Mouse (Mus musculus) liver, adult 2 months (tissue): ENCODE measurements at regions not wholly inside any gene's neighbourhood (a gene's known extent, or its start where the extent isn't known, plus 50 kb on each side); places are given as distances from the start of the nearest gene placed in this dataset.

ENCODE experiments used
- DNase-seq: peaks from one replicate; pipeline ENCODE4 v3.0.0-alpha.2; 2011; ENCODE audit warnings: low read depth, low spot score; ENCODE audit errors: extremely low read depth
- H3K27ac ChIP-seq: fragments of 200-500 bp; replicated peaks from 2 replicates; pipeline ENCODE4 v1.5.1; 2012; ENCODE audit warnings: low read depth, mild to moderate bottlenecking, control low read depth, inconsistent platforms, low read length; ENCODE audit not compliant: insufficient read depth
- H3K27me3 ChIP-seq: fragments of 200-500 bp; 2 replicates; pipeline ENCODE4 v1.6.1; 2012; ENCODE audit warnings: mild to moderate bottlenecking, moderate library complexity, low read length, inconsistent platforms; ENCODE audit not compliant: control insufficient read depth, insufficient read depth
- H3K36me3 ChIP-seq: fragments of 200-500 bp; 2 replicates; pipeline ENCODE4 v1.6.1; 2012; ENCODE audit warnings: low read length, inconsistent platforms; ENCODE audit not compliant: control insufficient read depth, insufficient read depth
- H3K4me1 ChIP-seq: fragments of 200-500 bp; 2 replicates; pipeline ENCODE4 v1.6.1; 2011; ENCODE audit warnings: low read length; ENCODE audit not compliant: control insufficient read depth, insufficient read depth
- H3K4me3 ChIP-seq: fragments of 200-500 bp; 2 replicates; pipeline ENCODE4 v1.5.1; 2011; ENCODE audit warnings: low read depth, mild to moderate bottlenecking, control low read depth, low read length, moderate library complexity; ENCODE audit not compliant: insufficient read depth
- H3K79me2 ChIP-seq: fragments of 200-500 bp; 2 replicates; pipeline ENCODE4 v1.6.1; 2012; ENCODE audit warnings: inconsistent platforms, mild to moderate bottlenecking, low read length, moderate library complexity; ENCODE audit not compliant: control insufficient read depth, insufficient read depth
- H3K9ac ChIP-seq: fragments of 200-500 bp; 2 replicates; pipeline ENCODE4 v1.6.1; 2012; ENCODE audit warnings: low read depth, mild to moderate bottlenecking, control low read depth, inconsistent platforms, low read length
- CTCF ChIP-seq: fragments of 200-500 bp; IDR thresholded peaks from 2 replicates; pipeline ENCODE4 v1.5.1; 2011; ENCODE audit warnings: low read depth, low read length, control low read depth
- POLR2A ChIP-seq: fragments of 200-500 bp; IDR thresholded peaks from 2 replicates; pipeline ENCODE4 v1.6.1; 2011; ENCODE audit warnings: low read length, control low read depth; ENCODE audit not compliant: insufficient read depth; ENCODE audit errors: extremely low read depth
- WGBS: fragments of 180-500 bp; shearing (Covaris S2); methylation state at CpG from one replicate; pipeline ENCODE4 v1.1.7; 2018; 5-methylcytosine and 5-hydroxymethylcytosine counted together

GRCm38 (mm10) chr11:91133753-91134270 is 443.5 kb downstream of the Kif2b start:
- H3K36me3 ChIP-seq = no peaks in the 10 kb centered on the region
- 65% methylated on average over 9 of the region's 9 CpGs for WGBS
- TF ChIP-seq CTCF = no peak
- no peak for TF ChIP-seq POLR2A
- H3K27ac ChIP-seq = no peak overlapping the region
- no peaks in the 10 kb centered on the region for H3K79me2 ChIP-seq
- DNase-seq = no peak
- H3K4me3 ChIP-seq = no peak overlapping the region
- H3K27me3 ChIP-seq = no peaks in the 10 kb centered on the region
- H3K4me1 ChIP-seq = no peaks in the 10 kb centered on the region
- H3K9ac ChIP-seq = no peak overlapping the region

- no peak overlapping the region for H3K4me3 ChIP-seq
- no peaks in the 10 kb centered on the region for H3K79me2 ChIP-seq
- H3K36me3 ChIP-seq = no peaks in the 10 kb centered on the region
- H3K27me3 ChIP-seq = no peaks in the 10 kb centered on the region
- no peak overlapping the region for H3K9ac ChIP-seq
- no peak for DNase-seq
- no peaks in the 10 kb centered on the region for H3K4me1 ChIP-seq
- no peak overlapping the region for H3K27ac ChIP-seq
- 77% methylated on average over 7 of the region's 7 CpGs for WGBS
- TF ChIP-seq CTCF (no peak), POLR2A (no peak)
Measured at GRCm38 (mm10) chr11:91132771-91133380, 444.5 kb downstream of the Kif2b start.

GRCm38 (mm10) chr11:91131960-91132359 is 443.8 kb upstream of the Tom1l1 start:
- Histone ChIP-seq H3K27me3 (no peaks in the 10 kb centered on the region), H3K4me3 (no peak overlapping the region), H3K9ac (no peak overlapping the region), H3K27ac (no peak overlapping the region), H3K4me1 (no peaks in the 10 kb centered on the region), H3K79me2 (no peaks in the 10 kb centered on the region), H3K36me3 (no peaks in the 10 kb centered on the region)
- no peak for DNase-seq
- no peak for TF ChIP-seq CTCF
- 53% methylated on average over 6 of the region's 6 CpGs for WGBS

GRCm38 (mm10) chr11:91098186-91098585 is 410.0 kb upstream of the Tom1l1 start:
- H3K4me3 ChIP-seq = no peak overlapping the region
- DNase-seq = no peak
- WGBS = 63% methylated on average over 5 of the region's 5 CpGs

GRCm38 (mm10) chr11:91097552-91097951 is 409.4 kb upstream of the Tom1l1 start:
- WGBS = 72% methylated on average over 3 of the region's 3 CpGs
- Histone ChIP-seq H3K79me2 (no peaks in the 10 kb centered on the region), H3K27me3 (no peaks in the 10 kb centered on the region), H3K36me3 (no peaks in the 10 kb centered on the region), H3K27ac (no peak overlapping the region), H3K4me3 (no peak overlapping the region), H3K9ac (no peak overlapping the region), H3K4me1 (no peaks in the 10 kb centered on the region)
- TF ChIP-seq CTCF (no peak), POLR2A (no peak)
- no peak for DNase-seq

More at GRCm38 (mm10) chr11:91098186-91098585, 410.0 kb upstream of the Tom1l1 start:
- Histone ChIP-seq H3K79me2 (no peaks in the 10 kb centered on the region), H3K27me3 (no peaks in the 10 kb centered on the region), H3K9ac (no peak overlapping the region), H3K27ac (no peak overlapping the region), H3K4me1 (no peaks in the 10 kb centered on the region), H3K36me3 (no peaks in the 10 kb centered on the region)
- TF ChIP-seq CTCF = no peak
- TF ChIP-seq POLR2A = no peak

- 56% methylated on average over 12 of the region's 12 CpGs for WGBS
- Histone ChIP-seq H3K27ac (no peak overlapping the region), H3K4me3 (no peak overlapping the region), H3K79me2 (no peaks in the 10 kb centered on the region), H3K9ac (no peak overlapping the region), H3K4me1 (no peaks in the 10 kb centered on the region), H3K36me3 (no peaks in the 10 kb centered on the region), H3K27me3 (no peaks in the 10 kb centered on the region)
- TF ChIP-seq POLR2A (no peak), CTCF (no peak)
- DNase-seq = no peak
Measured at GRCm38 (mm10) chr11:91096000-91096652, 408.0 kb upstream of the Tom1l1 start.
